Mouse (Mus musculus) intestine, embryonic 14.5 days (tissue): ENCODE measurements around the gene Irf2. TPM values are rescaled to one million over a fixed set of nuclear protein-coding genes. Genes with fewer than 3 reads are reported as not detected.
A peak's percentile ranks its signal among the peaks of the same experiment; 100 is the strongest.

Experiments
- ATAC-seq: fragments of 200-750 bp; cut with Nextera tagmentation; replicated peaks from 2 replicates; pipeline ENCODE4 v1.8.0; 2017; ENCODE audit warnings: low read depth, moderate number of reproducible peaks, moderate TSS enrichment, moderate library complexity; ENCODE audit not compliant: low FRiP score, low TSS enrichment
- DNase-seq: peaks from one replicate; pipeline ENCODE4 v3.0.0-alpha.2; 2018; ENCODE audit warnings: low spot score
- H3K27ac ChIP-seq: fragments of 300-500 bp; sonication (generic); 2 replicates; pipeline ENCODE4 v1.5.1; 2014; ENCODE audit warnings: low read depth, mild to moderate bottlenecking, control low read depth
- H3K27me3 ChIP-seq: fragments of 300-500 bp; sonication (generic); replicated peaks from 2 replicates; pipeline ENCODE4 v1.6.1; 2014; ENCODE audit warnings: low read length, control low read depth; ENCODE audit not compliant: control insufficient read depth, insufficient read depth
- H3K36me3 ChIP-seq: fragments of 300-500 bp; sonication (generic); 2 replicates; pipeline ENCODE4 v1.6.1; 2014; ENCODE audit warnings: low read length, control low read depth; ENCODE audit not compliant: control insufficient read depth, insufficient read depth
- H3K4me1 ChIP-seq: fragments of 300-500 bp; sonication (generic); replicated peaks from 2 replicates; pipeline ENCODE4 v1.6.1; 2014; ENCODE audit warnings: low read length, control low read depth, mixed read lengths; ENCODE audit not compliant: control insufficient read depth, insufficient read depth
- H3K4me2 ChIP-seq: fragments of 300-500 bp; sonication (generic); 2 replicates; pipeline ENCODE4 v1.6.1; 2014; ENCODE audit warnings: low read length
- H3K4me3 ChIP-seq: fragments of 300-500 bp; sonication (generic); 2 replicates; pipeline ENCODE4 v1.5.1; 2014; ENCODE audit warnings: low read depth, low read length, control low read depth, mixed read lengths
- H3K9ac ChIP-seq: fragments of 300-500 bp; sonication (generic); 2 replicates; pipeline ENCODE4 v1.6.1; 2014; ENCODE audit warnings: mild to moderate bottlenecking, low read length
- H3K9me3 ChIP-seq: fragments of 300-500 bp; sonication (generic); 2 replicates; pipeline ENCODE4 v1.6.1; 2016; ENCODE audit warnings: low read length, control low read depth; ENCODE audit not compliant: control insufficient read depth
- WGBS: fragments of 180-500 bp; shearing (Covaris S2); extraction: QIAGEN DNeasy Blood & Tissue Kit; methylation state at CpG from one replicate; pipeline ENCODE4 v1.1.7; 2014; 5-methylcytosine and 5-hydroxymethylcytosine counted together
- polyA plus RNA-seq: library from polyadenylated mRNA; unstranded; fragments of >200 nt; fragmentation: Nextera tagmentation; extraction: Ambion mirVana; gene quantifications from 2 replicates; pipeline ENCODE4 v1.2.1, GENCODE M21; 2014

Irf2 gene
- polyA plus RNA-seq, 1 experiment from 2014 or later: 25.4 TPM

DNA sequence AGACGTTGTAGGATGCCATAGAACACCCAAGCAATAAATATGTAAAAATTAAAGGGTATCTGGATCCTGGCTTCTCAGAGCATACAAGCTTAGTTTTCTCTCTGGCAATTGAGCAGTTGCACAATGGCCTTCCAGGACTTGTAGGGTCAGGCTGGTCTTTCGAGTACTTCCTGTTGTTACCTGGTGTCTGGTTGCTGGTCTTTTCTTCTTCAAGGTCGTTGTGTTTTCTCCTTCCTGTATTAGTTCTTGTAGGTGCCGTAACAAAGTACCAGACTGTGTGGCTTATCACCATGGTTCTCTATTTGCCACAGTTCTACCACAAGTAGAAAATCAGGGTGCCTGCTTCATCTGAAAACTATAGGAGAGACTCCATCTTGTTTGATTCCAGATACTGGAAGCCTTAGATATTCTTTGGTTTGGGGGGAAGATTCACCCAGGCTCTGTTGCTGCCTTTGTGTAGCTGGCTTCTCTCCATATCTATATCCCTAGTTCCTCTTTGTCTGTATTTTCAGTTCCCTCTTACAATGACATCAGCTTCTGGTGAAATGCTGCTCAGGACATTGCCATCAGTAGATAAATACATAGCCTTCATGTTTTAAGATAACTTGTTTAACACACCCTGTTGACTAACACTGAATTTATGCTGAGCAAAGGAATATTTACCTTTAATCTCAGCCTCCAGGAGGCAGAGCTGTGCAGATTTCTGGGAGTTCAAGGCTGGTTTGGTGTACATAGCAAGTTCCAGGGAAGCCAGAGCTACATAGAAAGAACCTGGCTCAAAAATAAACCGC is 49.8 kb downstream of the Irf2 start:
- Histone ChIP-seq H3K4me3 (no peak overlapping the region), H3K27ac (no peak overlapping the region), H3K4me2 (no peak overlapping the region), H3K4me1 (no peaks in the 10 kb centered on the region), H3K9me3 (no peaks in the 10 kb centered on the region), H3K27me3 (no peaks in the 10 kb centered on the region), H3K36me3 (no peaks in the 10 kb centered on the region), H3K9ac (no peak overlapping the region)
- DNase-seq (no peak), ATAC-seq (no peak)
- 76% methylated on average over 5 of the region's 5 CpGs for WGBS

DNA sequence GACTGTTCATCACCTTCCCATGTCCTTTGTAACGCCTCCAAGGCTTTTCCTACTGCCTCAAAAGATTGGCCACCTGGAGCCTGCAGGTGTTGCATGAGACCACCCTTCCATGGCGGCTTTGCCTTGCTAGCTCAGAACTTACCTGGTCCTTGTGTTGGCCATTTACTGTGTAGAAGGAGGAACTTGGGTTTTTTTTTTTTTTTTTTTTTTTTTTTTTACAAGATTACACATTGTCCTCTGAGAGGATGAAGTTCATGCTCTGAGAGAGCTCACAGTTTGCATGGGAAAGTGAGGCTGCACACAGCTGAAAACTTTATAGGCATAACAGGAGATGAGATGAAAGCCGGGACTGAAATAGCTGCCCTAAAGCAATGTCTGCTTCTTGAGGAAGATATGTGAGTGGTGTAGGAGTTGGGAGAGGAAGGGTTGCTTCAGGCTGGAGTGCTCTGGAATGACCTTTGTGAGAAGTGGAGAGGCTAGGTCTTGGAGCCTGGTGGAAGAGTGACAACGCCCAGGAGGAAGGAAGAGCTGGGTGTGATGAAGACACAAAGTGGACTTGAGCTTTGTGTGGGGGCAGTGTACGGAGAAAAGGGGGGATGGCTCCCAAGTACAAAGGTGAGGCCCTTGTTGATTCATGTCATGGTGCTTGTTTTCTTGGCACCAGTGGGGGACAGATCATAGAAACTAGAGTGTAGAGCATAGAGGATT is 52.3 kb downstream of the Irf2 start:
- no peak for ATAC-seq
- H3K27ac ChIP-seq: no peak overlapping the region

DNA sequence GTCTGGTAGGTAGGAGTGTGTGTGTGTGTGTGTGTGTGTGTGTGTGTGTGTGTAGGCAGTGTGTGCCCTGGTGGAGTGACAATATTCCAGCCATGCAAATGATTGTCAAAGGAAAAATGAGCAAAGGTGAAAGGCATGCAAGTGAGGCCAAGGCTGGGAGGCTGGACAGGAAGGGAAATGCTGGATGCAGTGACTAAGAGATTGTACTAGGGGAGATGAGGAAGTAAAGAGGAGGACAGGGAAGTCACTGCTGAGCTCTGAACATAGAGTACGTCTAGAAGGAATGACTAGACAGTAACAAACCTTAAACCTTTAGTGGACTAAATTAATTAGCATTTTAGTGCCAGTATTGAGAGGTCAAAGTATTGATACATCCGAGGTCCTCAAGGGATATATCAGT is 53.1 kb downstream of the Irf2 start:
- WGBS: 80% methylated on average over 2 of the region's 2 CpGs
- H3K27me3 ChIP-seq: no peaks in the 10 kb centered on the region
- H3K9ac ChIP-seq: no peak overlapping the region
- no peak overlapping the region for H3K4me2 ChIP-seq
- H3K4me1 ChIP-seq: no peaks in the 10 kb centered on the region
- H3K9me3 ChIP-seq: no peaks in the 10 kb centered on the region
- H3K36me3 ChIP-seq: peaks cover 11% of the 10 kb centered on the region
- no peak overlapping the region for H3K4me3 ChIP-seq
- H3K27ac ChIP-seq: no peak overlapping the region
- no peak for DNase-seq
- no peak for ATAC-seq

More for the DNA sequence above, 52.3 kb downstream of the Irf2 start:
- Histone ChIP-seq H3K9ac (no peak overlapping the region), H3K4me2 (no peak overlapping the region), H3K27me3 (no peaks in the 10 kb centered on the region), H3K36me3 (peaks cover 4% of the 10 kb centered on the region; the same call in 1 of the 2 replicates), H3K4me1 (no peaks in the 10 kb centered on the region), H3K4me3 (no peak overlapping the region), H3K9me3 (no peaks in the 10 kb centered on the region)
- no peak for DNase-seq
- 88% methylated on average over 5 of the region's 5 CpGs for WGBS

DNA sequence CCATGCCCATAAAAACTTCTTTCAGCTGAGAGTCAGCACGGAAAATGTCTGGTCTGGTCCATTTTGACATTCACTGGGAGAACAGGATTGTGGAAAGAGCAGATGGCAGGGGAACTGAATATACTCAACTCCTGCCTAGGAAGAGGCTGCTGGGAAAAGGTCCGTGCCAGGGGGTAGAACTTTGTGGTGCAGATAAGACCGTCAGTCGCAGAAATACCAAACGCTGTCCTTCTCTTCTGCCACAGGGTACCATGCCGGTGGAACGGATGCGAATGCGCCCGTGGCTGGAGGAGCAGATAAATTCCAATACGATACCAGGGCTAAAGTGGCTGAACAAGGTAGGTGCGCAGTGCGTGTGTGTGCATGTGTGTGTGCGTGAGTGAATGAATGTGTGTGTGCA is 53.7 kb downstream of the Irf2 start:
- ATAC-seq: no peak
- Histone ChIP-seq H3K4me2 (no peak overlapping the region), H3K36me3 (peaks cover 13% of the 10 kb centered on the region), H3K27ac (no peak overlapping the region), H3K4me3 (no peak overlapping the region), H3K9ac (no peak overlapping the region), H3K27me3 (no peaks in the 10 kb centered on the region), H3K9me3 (no peaks in the 10 kb centered on the region), H3K4me1 (no peaks in the 10 kb centered on the region)
- no peak for DNase-seq
- WGBS: 93% methylated on average over 14 of the region's 14 CpGs

DNA sequence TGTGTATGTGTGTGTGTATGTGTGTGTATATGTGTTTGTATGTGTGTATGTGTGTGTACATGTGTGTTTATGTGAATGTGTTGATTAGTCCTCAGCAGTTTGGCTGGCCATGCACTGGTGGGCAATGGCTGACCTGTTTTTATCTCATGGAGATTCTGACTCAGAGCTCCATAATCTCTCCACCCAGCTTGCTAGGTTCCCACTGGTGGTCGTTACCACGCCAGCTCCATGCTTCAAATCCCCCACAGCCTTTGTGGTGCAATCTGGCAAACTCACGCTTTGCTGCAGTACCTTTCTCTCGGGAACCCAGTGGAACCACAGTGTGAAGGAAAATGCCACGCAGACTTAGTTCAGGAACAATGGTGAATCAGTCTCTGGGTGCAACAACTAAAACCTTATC is 54.8 kb downstream of the Irf2 start:
- Histone ChIP-seq H3K9ac (no peak overlapping the region), H3K27me3 (no peaks in the 10 kb centered on the region), H3K9me3 (no peaks in the 10 kb centered on the region), H3K4me2 (no peak overlapping the region), H3K4me3 (no peak overlapping the region), H3K36me3 (peaks cover 13% of the 10 kb centered on the region), H3K27ac (no peak overlapping the region), H3K4me1 (no peaks in the 10 kb centered on the region)
- ATAC-seq (no peak), DNase-seq (no peak)
- 91% methylated on average over 5 of the region's 5 CpGs for WGBS

DNA sequence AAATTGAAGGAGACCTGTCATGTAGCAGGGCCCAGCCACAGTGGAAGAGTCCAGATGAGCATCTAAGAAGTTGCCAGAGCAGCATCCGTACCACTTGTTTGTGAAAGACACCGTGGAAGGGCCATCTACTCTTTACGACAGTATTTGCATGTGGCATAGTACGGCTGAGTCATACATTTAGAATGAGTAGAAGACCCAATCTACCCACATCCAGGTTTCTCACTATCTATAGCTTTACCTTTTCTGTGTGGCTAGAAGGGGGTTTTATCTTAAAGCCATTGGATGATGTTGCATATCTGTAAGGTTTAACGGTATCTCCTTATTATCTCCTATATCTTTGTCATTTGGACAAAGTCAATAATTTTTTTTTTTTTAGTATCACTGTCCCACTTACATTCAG is 59.7 kb downstream of the Irf2 start:
- Histone ChIP-seq H3K9me3 (no peaks in the 10 kb centered on the region), H3K4me2 (no peak overlapping the region), H3K27me3 (no peaks in the 10 kb centered on the region), H3K4me1 (0 out of 2 replicates have a peak, but pooled peaks cover 3% of the 10 kb centered on the region), H3K4me3 (no peak overlapping the region), H3K36me3 (peaks cover 13% of the 10 kb centered on the region), H3K27ac (peak overlapping the region; percentile 12; the same call in 1 of the 2 replicates), H3K9ac (no peak overlapping the region)
- 84% methylated on average over 5 of the region's 5 CpGs for WGBS
- ATAC-seq (no peak; the same call in 1 of the 2 replicates), DNase-seq (no peak)

DNA sequence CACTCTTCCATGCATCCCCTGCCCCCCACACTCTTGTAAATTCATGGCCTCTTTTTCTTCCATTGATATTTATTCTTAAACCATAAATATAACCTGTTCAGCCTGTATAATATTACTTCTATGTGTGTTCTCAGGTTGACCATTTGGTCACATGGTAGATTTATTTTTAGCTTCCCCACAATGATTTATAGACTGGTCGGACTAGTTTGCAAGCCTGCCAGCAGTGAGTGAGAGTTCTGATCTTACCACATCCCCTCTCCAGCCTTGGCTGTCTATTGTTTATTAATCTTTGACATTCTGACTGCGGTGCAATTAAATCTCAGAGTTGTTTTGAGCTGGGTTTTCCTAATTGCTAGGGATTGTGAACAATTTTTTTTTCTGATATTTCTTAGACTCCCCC is 60.2 kb downstream of the Irf2 start:
- no peak overlapping the region for H3K9ac ChIP-seq
- H3K36me3 ChIP-seq: peaks cover 10% of the 10 kb centered on the region
- no peak overlapping the region for H3K4me3 ChIP-seq
- 51% methylated on average over 2 of the region's 2 CpGs for WGBS
- DNase-seq: no peak
- H3K9me3 ChIP-seq: no peaks in the 10 kb centered on the region
- peak; percentile 84 for ATAC-seq
- H3K27me3 ChIP-seq: no peaks in the 10 kb centered on the region
- H3K4me1 ChIP-seq: 0 out of 2 replicates have a peak, but pooled peaks cover 3% of the 10 kb centered on the region
- H3K27ac ChIP-seq: no peak overlapping the region
- H3K4me2 ChIP-seq: no peak overlapping the region

DNA sequence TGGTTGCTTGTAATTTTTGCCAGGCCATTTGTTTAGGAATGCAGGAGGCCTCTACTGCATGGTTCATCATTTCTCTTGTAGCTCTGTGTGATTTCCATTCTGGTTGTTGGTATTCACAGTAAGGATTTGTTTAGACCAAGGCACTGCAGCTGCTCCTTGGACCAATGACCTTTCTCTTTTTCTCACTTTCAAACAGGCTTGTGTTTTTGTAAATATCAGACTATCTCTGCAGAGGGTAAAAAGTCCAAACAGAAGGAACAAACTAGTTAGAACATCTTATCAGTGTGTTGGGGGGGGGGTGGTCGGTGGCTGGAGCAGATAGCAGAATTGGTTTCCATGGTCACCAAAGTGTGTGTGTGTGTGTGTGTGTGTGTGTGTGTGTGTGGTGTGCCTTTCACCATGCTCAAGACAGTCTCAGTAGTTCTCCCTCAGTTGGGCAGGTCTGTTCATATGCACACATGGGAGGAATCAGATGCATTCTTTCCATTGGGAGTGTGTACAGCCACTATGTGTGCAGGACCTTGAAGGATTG is 61.7 kb downstream of the Irf2 start:
- Histone ChIP-seq H3K27me3 (no peaks in the 10 kb centered on the region), H3K9ac (no peak overlapping the region), H3K4me2 (no peak overlapping the region), H3K36me3 (peaks cover 12% of the 10 kb centered on the region), H3K9me3 (no peaks in the 10 kb centered on the region), H3K4me1 (0 out of 2 replicates have a peak, but pooled peaks cover 3% of the 10 kb centered on the region), H3K27ac (no peak overlapping the region), H3K4me3 (no peak overlapping the region)
- ATAC-seq (no peak), DNase-seq (no peak)
- WGBS: 41% methylated on average over 1 of the region's 1 CpGs
